Mouse (Mus musculus): ENCODE data around the gene Olfr628. TPM values are rescaled to one million over a fixed set of nuclear protein-coding genes. Genes with fewer than 3 reads are reported as not detected.
"Not testable (repeated sequence)": the region's sequence is repeated elsewhere in the genome, so short reads cannot be mapped to it uniquely, and the experiment has no call there.

The Olfr628 gene
- polyA plus RNA-seq, 2 experiments: not detected

GRCm38 (mm10) chr7:103777652-103778051, 47.5 kb downstream of the Olfr628 start:
- not testable (repeated sequence) for H3K9me3 ChIP-seq (ENCODE audit: control insufficient read depth, low read length); H3K4me1 ChIP-seq (replicated peaks; ENCODE audit: control insufficient read depth in 2 of 2, insufficient read depth in 2 of 2, low read length in 1 of 2); H3K27me3 ChIP-seq (ENCODE audit: control insufficient read depth, insufficient read depth, low read length); H3K36me3 ChIP-seq (replicated peaks; ENCODE audit: control insufficient read depth, insufficient read depth, low read depth); H3K27ac ChIP-seq; H3K4me2 ChIP-seq (ENCODE audit: low read depth); H3K4me3 ChIP-seq (ENCODE audit: insufficient read depth in 1 of 2, low read depth in 2 of 2, low read length in 2 of 2); H3K9ac ChIP-seq (replicated peaks)
- WGBS (ENCODE audit: insufficient replicate concordance): 26% methylated on average over 4 of the region's 4 CpGs
- peak; percentile 92 for ATAC-seq (ENCODE audit: insufficient read depth)
- peak; percentile 57 for TF ChIP-seq EP300 (IDR thresholded peaks at IDR 0.05; ENCODE audit: low read depth)
- peak in 2 of 3 experiments; percentile 38 for DNase-seq (ENCODE audit: low read depth in 3 of 3, low spot score in 3 of 3)

- DNase-seq (ENCODE audit: low read depth in 3 of 3, low spot score in 3 of 3): no peak
- no peak within 1 kb of the TSS for H3K4me3 ChIP-seq (ENCODE audit: insufficient read depth in 1 of 2, low read depth in 2 of 2, low read length in 2 of 2)
- H3K4me1 ChIP-seq (replicated peaks; ENCODE audit: control insufficient read depth in 2 of 2, insufficient read depth in 2 of 2, low read length in 1 of 2): peaks cover 0 to 7% of the 10 kb centered on the region in 2 experiments; a peak in 2 of 4 replicates
- no peak for TF ChIP-seq CTCF (IDR thresholded peaks at IDR 0.05; ENCODE audit: low read depth)
- no peak within 1 kb of the TSS for H3K27ac ChIP-seq
- WGBS (ENCODE audit: insufficient replicate concordance): 62% methylated on average over 3 of the region's 3 CpGs
- no peak within 1 kb of the TSS for H3K9ac ChIP-seq (replicated peaks)
- no peaks in the 10 kb centered on the region for H3K36me3 ChIP-seq (replicated peaks; ENCODE audit: control insufficient read depth, insufficient read depth, low read depth)
- H3K9me3 ChIP-seq (ENCODE audit: control insufficient read depth, low read length): no peaks in the 10 kb centered on the region
- no peak within 1 kb of the TSS for H3K4me2 ChIP-seq (ENCODE audit: low read depth)
- ATAC-seq (ENCODE audit: insufficient read depth): no peak
- no peaks in the 10 kb centered on the region for H3K27me3 ChIP-seq (ENCODE audit: control insufficient read depth, insufficient read depth, low read length)
These were observed 49.4 kb downstream of the Olfr628 start, which contains the start of gene Olfr68 for GRCm38 (mm10) chr7:103779598-103779997. TSS of gene Olfr68 (minus strand) at chr7:103779698.

Other genes starting within 250 kb of the Olfr628 start
Only the 30 nearest of the 33 such genes appear.
- not detected in 2 replicates for gene Olfr611, start 209.5 kb upstream of the Olfr628 start, polyA plus RNA-seq (2012; rRNA removed)
- not detected in 2 replicates for gene Olfr611, start 209.5 kb upstream of the Olfr628 start, polyA plus RNA-seq (2014; fragmentation: Nextera tagmentation; extraction: Ambion mirVana)
- gene Olfr612, start 187.7 kb upstream of the Olfr628 start, polyA plus RNA-seq (2012; rRNA removed): not detected in 2 replicates
- not detected in 2 replicates for gene Olfr612, start 187.7 kb upstream of the Olfr628 start, polyA plus RNA-seq (2014; fragmentation: Nextera tagmentation; extraction: Ambion mirVana)
- not detected in 2 replicates for gene Olfr613, start 182.3 kb upstream of the Olfr628 start, polyA plus RNA-seq (2012; rRNA removed)
- not detected in 2 replicates for gene Olfr613, start 182.3 kb upstream of the Olfr628 start, polyA plus RNA-seq (2014; fragmentation: Nextera tagmentation; extraction: Ambion mirVana)
- gene Olfr615, start 174.3 kb upstream of the Olfr628 start, polyA plus RNA-seq (2012; rRNA removed): not detected in 2 replicates
- not detected in 2 replicates for gene Olfr615, start 174.3 kb upstream of the Olfr628 start, polyA plus RNA-seq (2014; fragmentation: Nextera tagmentation; extraction: Ambion mirVana)
- gene Olfr616, start 161.2 kb upstream of the Olfr628 start, polyA plus RNA-seq (2012; rRNA removed): not detected in 2 replicates
- gene Olfr616, start 161.2 kb upstream of the Olfr628 start, polyA plus RNA-seq (2014; fragmentation: Nextera tagmentation; extraction: Ambion mirVana): not detected in 2 replicates
- not detected in 2 replicates for gene Olfr617, start 157.3 kb upstream of the Olfr628 start, polyA plus RNA-seq (2012; rRNA removed)
- not detected in 2 replicates for gene Olfr617, start 157.3 kb upstream of the Olfr628 start, polyA plus RNA-seq (2014; fragmentation: Nextera tagmentation; extraction: Ambion mirVana)
- gene Olfr618, start 140.3 kb upstream of the Olfr628 start, polyA plus RNA-seq (2012; rRNA removed): not detected in 2 replicates
- not detected in 2 replicates for gene Olfr618, start 140.3 kb upstream of the Olfr628 start, polyA plus RNA-seq (2014; fragmentation: Nextera tagmentation; extraction: Ambion mirVana)
- gene Olfr619, start 129.8 kb upstream of the Olfr628 start, polyA plus RNA-seq (2012; rRNA removed): not detected in 2 replicates
- not detected in 2 replicates for gene Olfr619, start 129.8 kb upstream of the Olfr628 start, polyA plus RNA-seq (2014; fragmentation: Nextera tagmentation; extraction: Ambion mirVana)
- not detected in 2 replicates for gene Olfr620, start 117.8 kb upstream of the Olfr628 start, polyA plus RNA-seq (2012; rRNA removed)
- gene Olfr620, start 117.8 kb upstream of the Olfr628 start, polyA plus RNA-seq (2014; fragmentation: Nextera tagmentation; extraction: Ambion mirVana): not detected in 2 replicates
- not detected in 2 replicates for gene Olfr622, start 87.7 kb upstream of the Olfr628 start, polyA plus RNA-seq (2012; rRNA removed)
- not detected in 2 replicates for gene Olfr622, start 87.7 kb upstream of the Olfr628 start, polyA plus RNA-seq (2014; fragmentation: Nextera tagmentation; extraction: Ambion mirVana)
- gene Olfr623, start 66.7 kb upstream of the Olfr628 start, polyA plus RNA-seq (2012; rRNA removed): not detected in 2 replicates
- not detected in 2 replicates for gene Olfr623, start 66.7 kb upstream of the Olfr628 start, polyA plus RNA-seq (2014; fragmentation: Nextera tagmentation; extraction: Ambion mirVana)
- 0.01 TPM in 2 replicates for gene Olfr624, start 59.2 kb upstream of the Olfr628 start, polyA plus RNA-seq (2012; rRNA removed)
- gene Olfr624, start 59.2 kb upstream of the Olfr628 start, polyA plus RNA-seq (2014; fragmentation: Nextera tagmentation; extraction: Ambion mirVana): not detected in 2 replicates
- not detected in 2 replicates for gene Olfr625-ps1, start 47.7 kb upstream of the Olfr628 start, polyA plus RNA-seq (2012; rRNA removed)
- not detected in 2 replicates for gene Olfr625-ps1, start 47.7 kb upstream of the Olfr628 start, polyA plus RNA-seq (2014; fragmentation: Nextera tagmentation; extraction: Ambion mirVana)
- not detected in 2 replicates for gene Olfr243, start 15.7 kb upstream of the Olfr628 start, polyA plus RNA-seq (2012; rRNA removed)
- gene Olfr243, start 15.7 kb upstream of the Olfr628 start, polyA plus RNA-seq (2014; fragmentation: Nextera tagmentation; extraction: Ambion mirVana): not detected in 2 replicates
- gene Olfr629, start 14.6 kb downstream of the Olfr628 start, polyA plus RNA-seq (2012; rRNA removed): 0.08 TPM in 1 of 2 replicates, not detected in the other
- gene Olfr629, start 14.6 kb downstream of the Olfr628 start, polyA plus RNA-seq (2014; fragmentation: Nextera tagmentation; extraction: Ambion mirVana): 0.18 and 0.22 TPM in 2 replicates
- gene Olfr630, start 27.0 kb downstream of the Olfr628 start, polyA plus RNA-seq (2012; rRNA removed): 0.03 TPM in 2 replicates
- gene Olfr630, start 27.0 kb downstream of the Olfr628 start, polyA plus RNA-seq (2014; fragmentation: Nextera tagmentation; extraction: Ambion mirVana): not detected in 2 replicates
- 0.01 TPM in 1 of 2 replicates, not detected in the other for gene Olfr69, start 41.2 kb downstream of the Olfr628 start, polyA plus RNA-seq (2012; rRNA removed)
- not detected in 2 replicates for gene Olfr69, start 41.2 kb downstream of the Olfr628 start, polyA plus RNA-seq (2014; fragmentation: Nextera tagmentation; extraction: Ambion mirVana)
- gene Olfr68, start 49.3 kb downstream of the Olfr628 start, polyA plus RNA-seq (2012; rRNA removed): 0.02 and 0.10 TPM in 2 replicates
- 0.08 TPM in 1 of 2 replicates, not detected in the other for gene Olfr68, start 49.3 kb downstream of the Olfr628 start, polyA plus RNA-seq (2014; fragmentation: Nextera tagmentation; extraction: Ambion mirVana)
- gene Olfr67, start 61.4 kb downstream of the Olfr628 start, polyA plus RNA-seq (2012; rRNA removed): 0.02 TPM in 1 of 2 replicates, not detected in the other
- not detected in 2 replicates for gene Olfr67, start 61.4 kb downstream of the Olfr628 start, polyA plus RNA-seq (2014; fragmentation: Nextera tagmentation; extraction: Ambion mirVana)
- gene Hbb-bt, start 83.6 kb downstream of the Olfr628 start, polyA plus RNA-seq (2012; rRNA removed): 57,913 and 74,220 TPM in 2 replicates
- gene Hbb-bt, start 83.6 kb downstream of the Olfr628 start, polyA plus RNA-seq (2014; fragmentation: Nextera tagmentation; extraction: Ambion mirVana): 62,702 and 66,320 TPM in 2 replicates
- 195,474 and 209,901 TPM in 2 replicates for gene Hbb-bs, start 97.7 kb downstream of the Olfr628 start, polyA plus RNA-seq (2012; rRNA removed)
- 126,713 and 131,477 TPM in 2 replicates for gene Hbb-bs, start 97.7 kb downstream of the Olfr628 start, polyA plus RNA-seq (2014; fragmentation: Nextera tagmentation; extraction: Ambion mirVana)
- 0.19 and 0.36 TPM in 2 replicates for gene Hbb-bh2, start 110.1 kb downstream of the Olfr628 start, polyA plus RNA-seq (2012; rRNA removed)
- not detected in 2 replicates for gene Hbb-bh2, start 110.1 kb downstream of the Olfr628 start, polyA plus RNA-seq (2014; fragmentation: Nextera tagmentation; extraction: Ambion mirVana)
- 94.8 and 146 TPM in 2 replicates for gene Hbb-bh1, start 112.8 kb downstream of the Olfr628 start, polyA plus RNA-seq (2012; rRNA removed)
- gene Hbb-bh1, start 112.8 kb downstream of the Olfr628 start, polyA plus RNA-seq (2014; fragmentation: Nextera tagmentation; extraction: Ambion mirVana): 155 and 211 TPM in 2 replicates
- 361 and 394 TPM in 2 replicates for gene Hbb-y, start 122.8 kb downstream of the Olfr628 start, polyA plus RNA-seq (2012; rRNA removed)
- gene Hbb-y, start 122.8 kb downstream of the Olfr628 start, polyA plus RNA-seq (2014; fragmentation: Nextera tagmentation; extraction: Ambion mirVana): 543 and 665 TPM in 2 replicates
- gene Olfr66, start 155.9 kb downstream of the Olfr628 start, polyA plus RNA-seq (2012; rRNA removed): 0.03 TPM in 1 of 2 replicates, not detected in the other
- not detected in 2 replicates for gene Olfr66, start 155.9 kb downstream of the Olfr628 start, polyA plus RNA-seq (2014; fragmentation: Nextera tagmentation; extraction: Ambion mirVana)
- gene Olfr64, start 164.1 kb downstream of the Olfr628 start, polyA plus RNA-seq (2012; rRNA removed): under 0.01 TPM in 1 of 2 replicates, not detected in the other
- not detected in 2 replicates for gene Olfr64, start 164.1 kb downstream of the Olfr628 start, polyA plus RNA-seq (2014; fragmentation: Nextera tagmentation; extraction: Ambion mirVana)
- not detected in 2 replicates for gene Olfr65, start 173.1 kb downstream of the Olfr628 start, polyA plus RNA-seq (2012; rRNA removed)
- gene Olfr65, start 173.1 kb downstream of the Olfr628 start, polyA plus RNA-seq (2014; fragmentation: Nextera tagmentation; extraction: Ambion mirVana): not detected in 2 replicates
- 0.84 and 0.95 TPM in 2 replicates for gene Olfr631, start 198.5 kb downstream of the Olfr628 start, polyA plus RNA-seq (2012; rRNA removed)
- 0.19 and 0.24 TPM in 2 replicates for gene Olfr631, start 198.5 kb downstream of the Olfr628 start, polyA plus RNA-seq (2014; fragmentation: Nextera tagmentation; extraction: Ambion mirVana)
- 1.9 and 2.2 TPM in 2 replicates for gene Olfr632, start 204.0 kb downstream of the Olfr628 start, polyA plus RNA-seq (2012; rRNA removed)
- gene Olfr632, start 204.0 kb downstream of the Olfr628 start, polyA plus RNA-seq (2014; fragmentation: Nextera tagmentation; extraction: Ambion mirVana): 0.52 and 0.69 TPM in 2 replicates
- 0.04 and 0.06 TPM in 2 replicates for gene Olfr633, start 214.1 kb downstream of the Olfr628 start, polyA plus RNA-seq (2012; rRNA removed)
- not detected in 2 replicates for gene Olfr633, start 214.1 kb downstream of the Olfr628 start, polyA plus RNA-seq (2014; fragmentation: Nextera tagmentation; extraction: Ambion mirVana)

Data from liver, embryonic 14.5 days (tissue).